Mouse (Mus musculus) ES-Bruce4 (cell line): ENCODE data around the gene Fat3.

ENCODE experiments used
- CTCF ChIP-seq: IDR thresholded peaks from one replicate; pipeline ENCODE4 v1.8.1; 2011; ENCODE audit warnings: low read depth, low read length
- EP300 ChIP-seq: IDR thresholded peaks from 2 replicates; pipeline ENCODE4 v1.6.1; 2011; ENCODE audit warnings: low read depth, low read length; ENCODE audit not compliant: insufficient read depth
- POLR2A ChIP-seq: IDR thresholded peaks from one replicate; pipeline ENCODE4 v1.8.1; 2011; ENCODE audit warnings: low read length; ENCODE audit not compliant: insufficient read depth

DNA sequence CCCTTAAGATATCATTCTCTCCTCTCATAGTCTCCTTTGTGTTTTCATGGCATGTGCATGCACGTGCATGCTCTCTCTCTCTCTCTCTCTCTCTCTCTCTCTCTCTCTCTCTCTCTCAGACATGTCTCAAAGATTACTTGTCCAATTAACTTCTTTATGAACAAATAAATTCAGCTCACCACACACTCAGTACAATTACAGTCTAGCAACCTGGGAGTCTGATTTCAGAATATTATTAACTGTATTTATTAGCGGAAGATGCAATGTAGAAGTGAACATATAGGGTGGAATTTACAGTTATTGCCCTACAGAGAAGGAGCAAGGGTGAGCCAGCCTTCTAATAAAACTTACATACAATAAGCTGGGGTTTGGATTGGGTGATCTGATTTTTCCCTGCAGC is 225.5 kb downstream of the Fat3 start:
- TF ChIP-seq EP300: no peak
- no peak for TF ChIP-seq CTCF
- no peak for TF ChIP-seq POLR2A
